Mouse (Mus musculus) embryonic fibroblast, embryonic 13.5 days (primary cell): Measurements from ENCODE around the gene Rps8. TPM values are rescaled to one million over a fixed set of nuclear protein-coding genes. Genes with fewer than 3 reads are reported as not detected.
"Not testable (repeated sequence)": the region's sequence is repeated elsewhere in the genome, so short reads cannot be mapped to it uniquely, and the experiment has no call there.

Experiments used
- H3K27ac ChIP-seq: 2 replicates; pipeline ENCODE4 v1.5.1; 2012; ENCODE audit warnings: low read length, control low read depth, inconsistent platforms; ENCODE audit not compliant: insufficient read depth
- H3K4me1 ChIP-seq: 2 replicates; pipeline ENCODE4 v1.6.1; 2011; ENCODE audit warnings: low read length; ENCODE audit not compliant: control insufficient read depth, insufficient read depth
- H3K4me3 ChIP-seq: 2 replicates; pipeline ENCODE4 v1.5.1; 2011; ENCODE audit warnings: mild to moderate bottlenecking, control low read depth, low read length; ENCODE audit not compliant: insufficient read depth
- CTCF ChIP-seq: IDR thresholded peaks from 2 replicates; pipeline ENCODE4 v1.5.1; 2011; ENCODE audit warnings: mild to moderate bottlenecking, control low read depth, low read length, moderate library complexity, borderline replicate concordance; ENCODE audit not compliant: insufficient read depth
- POLR2A ChIP-seq: IDR thresholded peaks from 2 replicates; pipeline ENCODE4 v1.6.1; 2011; ENCODE audit warnings: low read depth, mild to moderate bottlenecking, control low read depth, low read length, moderate library complexity
- polyA plus RNA-seq: library from polyadenylated mRNA; stranded (reverse); fragments of >200 nt; gene quantifications from 2 replicates; pipeline ENCODE4 v1.2.4, GENCODE M21; 2011; ENCODE audit warnings: low read depth; ENCODE audit not compliant: missing spikeins, insufficient read length

Gene Rps8
- polyA plus RNA-seq = 1,876 and 2,108 TPM in 2 replicates

DNA sequence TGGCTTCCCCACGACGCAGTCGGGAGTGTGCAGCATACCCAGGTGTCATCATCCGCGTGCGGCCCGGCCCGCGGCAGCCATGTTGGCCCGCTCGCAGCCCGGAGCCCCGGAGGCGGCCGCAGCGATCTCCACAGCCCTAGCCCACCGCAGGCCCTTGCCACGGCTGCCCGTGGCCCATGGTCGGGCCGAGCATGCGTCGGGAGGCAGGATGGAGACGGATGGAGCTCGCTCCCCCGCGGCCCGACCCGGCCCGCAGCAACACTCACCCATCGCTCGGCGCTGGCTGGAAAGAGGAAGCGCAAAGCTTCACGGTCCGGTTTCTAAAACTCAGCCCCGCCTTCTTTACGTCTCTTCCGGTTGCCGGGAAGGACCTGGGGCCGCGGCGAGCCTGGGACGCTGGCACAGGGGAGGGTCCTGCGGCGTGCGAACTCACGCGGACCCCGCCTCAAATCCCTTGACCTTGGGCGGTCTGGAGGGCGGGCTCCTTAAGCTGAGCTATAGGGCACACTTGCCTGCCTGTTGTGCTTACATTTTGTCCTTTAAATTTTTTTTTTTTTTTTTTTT lies at the start of gene Rps8:
TSS of gene Rps8 (minus strand) at position 452 of the 564 bp plus-strand sequence.
- Histone ChIP-seq H3K4me3 (peak within 1 kb of the TSS; percentile 75), H3K27ac (peak within 1 kb of the TSS; percentile 83), H3K4me1 (peaks cover 14% of the 10 kb centered on the region)
- TF ChIP-seq POLR2A (peak; percentile 95), CTCF (no peak)

DNA sequence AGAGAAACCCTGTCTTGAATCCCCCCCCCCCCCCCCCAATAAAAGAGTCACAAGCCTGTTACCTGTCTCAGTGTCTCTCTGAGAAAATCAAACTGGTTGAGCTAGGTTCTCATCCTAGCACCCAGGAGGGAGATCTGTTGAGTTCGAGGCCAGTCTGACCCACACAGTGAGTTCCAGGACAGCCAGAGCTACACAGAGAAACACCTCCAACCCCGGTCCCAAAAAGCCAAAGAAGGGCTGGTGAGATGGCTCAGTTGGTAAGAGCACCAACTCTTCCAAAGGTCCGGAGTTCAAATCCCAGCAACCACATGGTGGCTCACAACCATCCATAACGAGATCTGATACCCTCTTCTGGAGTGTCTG lies 46.9 kb upstream of the Rps8 start:
- TF ChIP-seq POLR2A = no peak
- TF ChIP-seq CTCF = no peak
- no peak overlapping the region for H3K27ac ChIP-seq
- no peak overlapping the region for H3K4me3 ChIP-seq
- H3K4me1 ChIP-seq = no peaks in the 10 kb centered on the region

DNA sequence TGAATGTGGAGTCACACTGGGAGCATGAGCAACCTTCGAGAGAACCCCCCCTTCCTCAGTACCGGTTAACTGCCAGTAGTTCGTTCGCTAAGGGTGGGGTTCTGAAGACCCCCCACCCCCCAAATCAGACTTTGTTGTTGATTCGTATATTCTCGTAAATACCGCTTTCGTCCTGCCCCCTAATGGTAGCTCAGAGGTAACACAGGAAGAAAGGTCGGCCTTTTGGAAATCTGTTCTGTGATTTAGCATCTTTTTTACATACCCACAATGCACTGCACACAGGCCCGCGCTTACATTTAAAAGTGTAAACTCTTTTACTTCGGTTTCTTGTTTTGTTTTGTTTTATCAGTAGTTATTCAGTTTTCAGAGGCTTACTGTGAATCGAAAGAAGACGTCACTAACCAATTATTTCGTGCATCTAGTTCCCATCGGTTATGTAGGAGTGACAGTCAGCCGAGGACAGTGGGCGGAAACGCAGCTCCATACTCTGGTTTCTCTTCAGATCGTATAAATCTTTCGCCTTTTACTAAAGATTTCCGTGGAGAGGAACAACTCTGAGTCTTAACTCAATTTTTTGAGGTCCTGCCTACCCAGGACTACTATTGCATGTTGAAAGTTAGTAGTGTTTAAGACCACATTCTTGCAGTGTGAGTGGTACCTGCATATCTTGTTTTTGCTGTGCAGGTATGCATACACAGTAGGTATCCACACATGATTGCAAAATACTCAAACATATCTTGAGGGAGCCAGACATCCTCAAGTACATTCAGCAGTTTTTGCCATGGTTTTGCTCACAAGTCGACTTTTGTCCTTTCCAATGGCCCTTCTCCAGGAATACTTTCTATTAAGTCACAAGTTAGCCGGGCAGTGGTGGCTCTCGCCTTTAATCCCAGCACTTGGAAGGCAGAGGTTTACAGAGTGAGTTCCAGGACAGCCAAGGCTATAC lies 46.3 kb upstream of the Rps8 start:
- TF ChIP-seq POLR2A = peak; percentile 100
- no peak for TF ChIP-seq CTCF
- Histone ChIP-seq H3K4me1 (no peaks in the 10 kb centered on the region), H3K27ac (peak overlapping the region; percentile 75; the same call in 1 of the 2 replicates), H3K4me3 (peak overlapping the region; percentile 16)

DNA sequence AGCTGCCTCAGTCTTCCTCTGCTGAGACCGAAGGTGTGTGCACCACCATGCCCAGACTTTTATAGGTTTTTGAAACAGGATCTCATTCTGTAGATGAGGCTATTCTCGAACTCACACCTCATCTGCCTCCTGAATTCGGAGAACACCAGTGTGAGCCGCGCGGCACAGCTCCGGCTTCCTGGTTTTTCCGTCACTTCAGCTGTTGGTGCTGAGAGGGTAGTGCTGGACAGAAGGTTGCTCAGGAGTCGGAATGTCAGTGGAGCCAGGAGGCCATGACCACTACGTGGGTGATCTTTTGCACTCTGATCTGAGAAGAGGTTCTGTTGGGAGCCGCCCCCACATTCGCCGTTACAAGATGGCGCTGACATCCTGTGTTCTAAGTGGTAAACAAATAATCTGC lies 35.8 kb upstream of the Rps8 start:
- Histone ChIP-seq H3K4me3 (no peak overlapping the region), H3K4me1 (no peaks in the 10 kb centered on the region), H3K27ac (no peak overlapping the region)
- TF ChIP-seq POLR2A (peak; percentile 30; the same call in 1 of the 2 replicates), CTCF (no peak)

DNA sequence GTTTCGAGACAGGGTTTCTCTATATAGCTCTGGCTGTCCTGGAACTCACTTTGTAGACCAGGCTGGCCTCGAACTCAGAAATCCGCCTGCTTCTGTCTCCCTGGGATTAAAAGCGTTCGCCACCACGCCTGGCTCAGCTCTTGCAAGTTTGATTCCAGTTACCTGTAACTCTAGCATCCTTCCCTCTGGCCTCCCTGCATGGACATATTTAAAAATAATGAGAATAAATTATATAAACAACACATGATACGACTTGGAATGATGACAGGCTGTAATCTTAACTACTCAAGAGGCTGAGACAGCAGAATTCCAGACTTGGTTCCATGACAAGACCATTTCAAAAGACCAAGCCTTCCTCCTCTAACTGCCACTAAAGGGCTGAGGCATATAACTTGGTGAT lies 34.6 kb upstream of the Rps8 start:
- Histone ChIP-seq H3K4me3 (no peak overlapping the region), H3K4me1 (no peaks in the 10 kb centered on the region), H3K27ac (no peak overlapping the region)
- TF ChIP-seq POLR2A = no peak
- no peak for TF ChIP-seq CTCF

DNA sequence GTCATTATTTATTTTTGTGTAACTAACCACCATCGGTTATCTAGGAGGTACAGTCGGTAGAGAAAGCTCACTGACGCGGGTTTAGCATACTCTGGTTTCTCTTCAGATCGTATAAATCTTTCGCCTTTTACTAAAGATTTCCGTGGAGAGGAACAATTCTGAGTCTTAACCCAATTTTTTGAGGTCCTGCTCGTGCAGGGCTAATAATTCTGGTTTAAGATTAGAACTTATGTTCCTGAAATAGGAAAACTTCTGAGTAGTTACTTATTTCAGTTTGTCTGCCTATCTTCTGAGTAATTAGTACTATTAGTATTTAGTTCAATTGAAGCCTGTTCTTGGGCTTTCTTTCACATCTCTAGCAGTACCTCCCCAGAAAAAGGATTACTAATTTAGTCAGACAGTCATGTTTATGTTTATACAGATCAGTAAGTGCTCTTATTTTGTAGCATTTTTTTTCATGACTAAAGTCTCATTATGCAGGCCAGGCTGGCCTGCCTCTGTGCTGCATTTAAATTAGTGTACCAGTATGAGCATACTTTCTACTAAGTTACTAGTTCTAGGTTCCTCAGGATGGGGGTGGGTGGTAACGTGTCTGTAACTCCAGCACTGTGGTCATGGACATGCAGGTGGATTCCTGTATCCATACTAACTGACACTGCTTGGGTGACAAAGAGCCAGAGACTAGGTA lies 34.0 kb upstream of the Rps8 start:
- Histone ChIP-seq H3K27ac (0 out of 2 replicates have a peak overlapping the region, but pooled peaks have one; percentile 29), H3K4me3 (no peak overlapping the region), H3K4me1 (no peaks in the 10 kb centered on the region)
- TF ChIP-seq POLR2A (peak; percentile 95), CTCF (no peak)

DNA sequence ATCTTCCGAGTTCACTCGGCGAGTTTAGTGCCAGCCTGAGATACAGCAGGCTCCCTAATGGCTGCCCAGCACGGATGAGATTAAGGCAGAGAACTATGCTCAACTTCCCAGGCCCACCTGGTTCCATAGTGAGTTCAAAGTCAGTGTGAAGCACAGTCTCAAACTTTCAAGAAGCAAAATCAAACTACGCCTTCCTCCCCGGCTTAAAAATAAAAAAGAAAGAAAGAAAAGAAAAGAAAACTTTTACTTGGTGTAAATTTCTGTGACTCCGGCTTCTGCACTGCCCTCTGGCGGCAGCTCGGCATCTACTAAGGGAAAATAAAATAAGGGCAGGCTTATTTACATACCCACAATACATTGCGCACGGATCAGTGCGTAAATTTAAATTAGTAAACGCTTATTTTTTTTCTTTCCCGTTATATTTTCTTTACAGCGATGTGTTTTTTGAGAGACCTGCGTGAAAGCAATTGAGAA lies 33.4 kb upstream of the Rps8 start:
- Histone ChIP-seq H3K27ac (peak overlapping the region; percentile 85), H3K4me1 (no peaks in the 10 kb centered on the region), H3K4me3 (peak overlapping the region; percentile 53)
- no peak for TF ChIP-seq POLR2A
- no peak for TF ChIP-seq CTCF

DNA sequence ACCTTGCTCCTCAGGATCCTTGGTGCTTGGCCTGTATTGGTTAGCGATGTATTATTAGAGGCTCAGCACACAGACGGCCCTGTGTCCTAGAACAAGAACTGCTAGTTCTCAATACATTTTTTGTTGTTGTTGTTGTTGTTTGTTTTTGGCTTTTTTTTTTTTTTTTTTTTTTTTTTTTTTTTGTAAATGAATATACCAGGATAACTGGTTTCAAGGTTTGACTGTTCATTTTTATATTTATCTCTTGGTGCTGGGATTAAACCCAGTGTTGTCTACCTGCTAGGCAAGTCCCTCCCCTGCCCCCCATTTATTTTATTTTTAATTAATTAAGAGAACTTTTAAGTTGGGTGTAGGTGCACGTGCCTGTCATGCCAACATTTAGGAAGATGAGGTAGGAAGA lies 32.9 kb upstream of the Rps8 start:
- Histone ChIP-seq H3K27ac (no peak overlapping the region), H3K4me1 (no peaks in the 10 kb centered on the region), H3K4me3 (peak overlapping the region; percentile 53)
- TF ChIP-seq CTCF (no peak), POLR2A (no peak)

DNA sequence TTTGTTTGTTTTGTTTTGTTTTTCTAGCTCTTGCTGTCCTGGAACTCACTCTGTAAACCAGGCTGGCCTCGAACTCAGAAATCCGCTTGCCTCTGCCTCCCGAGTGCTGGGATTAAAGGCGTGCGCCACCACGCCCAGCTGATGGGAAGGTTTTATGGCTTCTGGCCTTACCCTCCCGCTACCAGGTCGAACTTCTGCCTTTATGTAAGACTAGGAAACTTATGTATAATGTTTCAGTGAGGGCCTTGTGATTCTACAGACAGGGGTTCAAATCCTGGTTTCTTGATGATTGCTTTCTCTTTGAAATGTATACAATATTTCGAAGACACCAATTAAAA lies 26.7 kb upstream of the Rps8 start:
- not testable (repeated sequence) for H3K4me1 ChIP-seq, H3K27ac ChIP-seq
- peak overlapping the region; percentile 59 for H3K4me3 ChIP-seq
